Mouse (Mus musculus): ENCODE data around the gene Cracr2b.

Gene Cracr2b

GRCm38 (mm10) chr7:141460391-141461113 is at the start of gene Cracr2b:
TSS of gene Cracr2b (plus strand) at chr7:141461094.
- DNase-seq = no peak

DNA sequence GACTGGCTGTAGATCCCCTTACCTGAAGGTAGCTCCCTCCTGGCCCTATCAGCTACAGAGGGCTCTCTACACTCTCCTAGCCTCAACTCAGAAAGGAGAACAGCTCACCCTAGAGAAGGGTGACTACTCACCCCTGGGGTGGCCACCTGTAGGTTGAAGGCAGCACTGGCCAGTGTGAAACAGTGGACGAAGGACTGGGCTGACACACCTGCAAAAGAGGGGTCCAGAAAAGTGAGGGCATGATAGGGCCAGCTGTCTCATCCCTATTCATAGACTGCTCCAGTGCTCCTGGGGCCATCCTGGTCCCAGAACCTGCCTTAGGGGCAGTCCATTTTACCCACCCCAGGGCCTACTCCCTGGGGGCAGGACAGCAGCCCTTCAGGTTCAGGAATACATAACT is 49.2 kb upstream of the Cracr2b start:
- DNase-seq = no peak

- DNase-seq = no peak
Observed at GRCm38 (mm10) chr7:141413331-141413730, 47.6 kb upstream of the Cracr2b start.

DNA sequence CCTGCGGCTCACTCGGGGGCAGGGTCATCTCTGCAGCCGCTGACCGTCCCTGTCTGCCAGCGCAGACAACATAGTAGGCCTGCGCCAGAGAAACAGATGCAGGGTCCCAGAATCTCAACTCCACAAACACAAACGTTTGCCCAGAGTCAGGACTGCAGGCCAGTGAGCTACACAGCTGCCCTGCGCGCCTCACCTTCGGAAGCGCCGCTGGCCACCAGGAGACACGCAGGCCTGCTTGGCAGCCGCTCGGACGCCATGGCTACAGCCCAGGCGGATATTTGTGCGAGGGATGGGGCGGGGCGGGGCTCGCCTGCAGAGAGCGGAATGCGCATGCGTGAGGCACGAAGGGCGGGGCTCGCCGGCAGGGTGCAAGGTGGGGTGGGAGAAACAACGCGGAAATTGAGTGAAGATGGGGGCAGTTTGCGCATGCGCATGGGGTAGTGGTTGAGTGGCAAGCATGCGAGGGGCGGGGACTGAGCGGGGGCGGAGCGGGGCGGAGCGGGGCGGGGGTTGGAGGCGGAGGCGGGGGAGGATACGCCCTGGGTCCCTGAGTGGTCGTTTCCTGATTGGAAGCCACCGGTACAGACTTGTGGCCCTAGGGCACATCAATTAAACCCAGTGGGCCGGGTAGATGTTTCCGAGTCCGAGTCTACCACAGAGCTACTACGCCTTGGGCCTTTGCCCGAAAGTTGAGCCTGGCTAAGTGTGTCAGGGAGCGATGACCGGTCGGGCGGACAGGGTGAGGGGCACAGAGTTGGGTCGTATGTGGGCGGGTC is 46.9 kb upstream of the Cracr2b start, which contains the start of gene Gatd1:
Gene Gatd1, minus strand, starts transcription at position 328 of the 776 bp plus-strand sequence.
- DNase-seq = peak; percentile 98

DNA sequence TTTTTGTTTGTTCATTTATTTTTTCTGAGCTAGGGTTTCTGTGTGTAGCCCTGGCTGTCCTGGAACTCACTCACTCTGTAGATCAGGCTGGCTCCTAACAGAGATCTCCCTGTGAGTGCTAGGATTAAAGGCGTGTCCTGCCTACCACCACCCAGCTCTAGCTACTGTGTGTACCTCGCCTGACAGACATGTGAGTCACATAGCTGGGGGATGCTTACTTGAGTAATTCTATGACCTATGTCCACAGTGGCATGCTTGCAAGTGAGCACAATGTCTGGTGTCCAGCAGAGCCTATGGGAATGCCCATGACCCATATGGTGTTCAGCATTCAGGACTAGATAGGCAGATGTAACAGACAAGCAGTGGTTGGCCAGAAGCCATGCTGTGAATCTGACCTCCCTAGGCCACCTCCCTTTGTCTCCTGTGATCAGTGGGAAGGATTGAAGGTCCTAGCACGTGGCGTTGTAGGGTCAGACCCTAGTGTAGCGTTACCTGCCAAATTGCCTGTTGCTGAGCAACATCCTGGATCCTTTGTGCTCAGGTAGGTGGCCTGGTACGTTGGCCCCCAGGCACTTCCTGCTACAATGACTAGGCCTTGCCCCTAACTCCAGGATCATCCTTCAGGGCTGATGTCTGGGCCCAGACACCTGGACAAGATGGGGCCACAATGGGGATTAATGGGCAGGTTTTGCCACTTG is 44.6 kb upstream of the Cracr2b start:
- no peak for DNase-seq

- DNase-seq = no peak
Observed at GRCm38 (mm10) chr7:141417731-141418681, 42.9 kb upstream of the Cracr2b start.

DNA sequence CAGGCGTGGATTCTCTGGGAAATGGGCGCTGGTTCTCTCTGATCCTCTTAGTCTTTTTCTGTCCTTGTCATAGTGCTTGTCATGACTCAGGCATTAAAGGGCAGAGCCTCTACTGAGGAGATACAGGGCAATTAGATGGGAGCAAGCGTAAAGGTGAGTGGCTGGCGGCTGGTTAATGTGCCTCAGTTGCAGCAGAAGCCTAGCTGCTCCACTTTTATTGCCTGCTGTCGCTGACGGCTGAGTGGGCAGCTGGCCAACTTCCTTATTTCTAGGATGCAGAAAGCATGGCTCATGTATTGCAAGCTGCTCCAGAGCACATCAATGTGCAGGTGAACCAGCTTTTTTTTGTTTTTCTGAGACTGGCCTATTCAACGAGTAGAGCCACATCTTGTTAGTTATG is 41.9 kb upstream of the Cracr2b start:
- no peak for DNase-seq

GRCm38 (mm10) chr7:141420030-141420702 is 40.7 kb upstream of the Cracr2b start:
- DNase-seq = no peak

GRCm38 (mm10) chr7:141423811-141424210 is 37.1 kb upstream of the Cracr2b start:
- DNase-seq = no peak

DNA sequence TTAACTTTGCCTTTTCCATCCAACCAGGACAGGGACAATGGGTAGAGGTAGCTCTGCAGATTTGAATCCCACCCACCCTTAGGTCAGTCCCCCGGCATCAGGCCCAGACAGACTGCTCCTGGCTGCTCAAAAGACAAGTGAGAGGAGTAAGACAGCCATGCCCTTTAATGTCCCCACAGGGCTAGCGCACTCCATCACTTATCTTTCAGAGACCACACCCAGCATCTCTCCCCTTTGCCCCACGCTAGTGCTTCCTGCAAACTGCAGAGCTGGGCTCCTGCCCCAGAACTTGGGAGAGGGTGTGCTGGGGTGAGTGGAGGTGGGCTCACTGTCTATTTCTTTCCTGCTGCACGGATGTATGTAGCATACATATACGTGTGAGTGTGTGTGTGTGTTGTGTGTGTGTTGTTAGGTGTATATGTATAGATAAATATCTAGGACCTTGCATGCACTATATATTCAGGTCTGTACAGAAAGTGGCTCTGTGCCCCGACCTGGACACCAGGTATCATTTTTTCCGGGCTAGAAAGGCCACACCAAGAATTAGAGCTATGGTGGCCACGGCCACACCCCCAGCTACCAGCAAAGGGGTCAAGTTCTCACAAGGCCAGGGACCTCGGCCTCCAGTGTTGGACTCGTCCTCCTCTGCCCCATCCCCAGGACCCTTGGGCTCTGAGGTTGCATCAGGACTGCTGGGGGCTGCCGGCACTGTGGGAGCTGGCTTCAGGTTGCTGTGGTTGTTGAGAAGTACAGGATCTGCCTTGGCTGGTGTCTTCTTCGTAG is 33.8 kb upstream of the Cracr2b start:
- DNase-seq = no peak

GRCm38 (mm10) chr7:141428701-141429100 is 32.2 kb upstream of the Cracr2b start:
- no peak for DNase-seq

GRCm38 (mm10) chr7:141429310-141429709 is 31.6 kb upstream of the Cracr2b start, which contains the start of gene Cend1:
TSS of gene Cend1 (minus strand) at chr7:141429491.
- no peak for DNase-seq

- no peak for DNase-seq
Observed at GRCm38 (mm10) chr7:141429840-141430584, 30.9 kb upstream of the Cracr2b start.

- no peak for DNase-seq
Observed at GRCm38 (mm10) chr7:141430585-141431240, 30.2 kb upstream of the Cracr2b start.

DNA sequence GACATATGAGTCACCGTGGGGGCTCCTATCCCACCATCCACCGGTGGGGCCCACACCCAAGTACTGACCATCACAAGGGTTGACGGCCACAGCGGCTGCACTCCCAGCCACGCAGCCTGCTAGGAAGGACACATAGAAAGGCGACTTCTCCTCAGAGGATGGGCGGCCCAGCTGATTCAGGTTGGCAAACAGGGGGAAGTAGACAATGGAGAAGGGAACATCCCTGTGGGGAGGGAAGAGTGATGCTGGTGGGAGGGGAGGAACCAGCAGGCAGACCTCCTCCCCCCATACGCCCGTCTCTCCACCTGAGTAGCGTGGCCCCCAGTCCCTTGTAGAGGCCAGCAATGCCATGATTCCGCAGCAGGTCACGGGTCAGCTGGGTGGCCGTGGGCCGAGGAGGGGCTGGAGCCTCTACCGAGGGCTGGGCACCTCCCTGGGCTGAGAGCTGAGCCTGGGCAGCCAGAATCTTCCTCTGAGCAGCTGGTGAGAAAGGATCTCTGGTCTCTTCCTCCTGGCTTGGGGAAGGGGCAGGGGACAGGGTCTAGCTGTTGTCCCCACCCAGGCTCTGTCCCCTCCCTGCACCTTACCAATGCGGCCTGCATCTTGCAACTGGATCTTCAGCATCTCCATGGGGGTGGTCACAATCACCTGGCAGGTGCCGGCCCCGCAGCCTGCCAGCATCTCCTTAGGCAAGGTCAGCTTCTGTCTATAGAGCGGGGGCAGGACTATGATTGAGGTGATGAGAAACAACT is 29.3 kb upstream of the Cracr2b start:
- DNase-seq = no peak

DNA sequence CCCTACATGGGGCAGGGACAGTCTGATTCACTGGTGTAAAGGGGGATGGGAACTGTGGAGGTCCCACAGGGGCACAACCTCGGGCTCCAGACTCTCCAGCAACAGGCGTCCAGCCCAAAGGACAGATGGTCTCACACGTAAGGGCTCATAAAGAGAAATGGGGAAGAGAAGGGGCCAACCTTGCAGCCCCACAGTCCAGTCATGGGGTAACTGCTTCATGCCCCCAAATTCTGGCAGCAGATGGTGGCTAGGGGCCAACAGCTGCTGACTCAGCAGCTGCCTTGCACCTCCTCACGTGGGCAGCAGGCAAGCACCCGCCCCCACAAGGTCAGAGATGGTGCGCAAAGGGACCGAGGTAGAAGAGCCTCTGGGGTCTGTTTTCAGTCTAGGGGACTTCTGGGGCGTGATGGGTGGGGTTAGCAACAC is 28.7 kb upstream of the Cracr2b start:
- DNase-seq = no peak

GRCm38 (mm10) chr7:141432741-141433516 is 28.0 kb upstream of the Cracr2b start:
- no peak for DNase-seq
